Mouse (Mus musculus) left cerebral cortex, postnatal 4 days (tissue): ENCODE measurements around the gene Slc25a16. TPM values are rescaled to one million over a fixed set of nuclear protein-coding genes. Genes with fewer than 3 reads are reported as not detected.

Source experiments
- DNase-seq: peaks from one replicate; pipeline ENCODE4 v3.0.0-alpha.2; 2022
- intact Hi-C: fragments of 180-260 bp; cut with DNase I; formaldehyde crosslinking; loops from one replicate; pipeline ENCODE4 v1.15.1; 2025
- total RNA-seq, 2 experiments: library from RNA; stranded (reverse); gene quantifications; 2 replicates each; pipeline ENCODE4 v1.2.3; 2021

The Slc25a16 gene
- total RNA-seq, 2 experiments from 2014 or later = 22.1 to 22.6 TPM

- no peak for DNase-seq
- intact Hi-C loops = no loop called here
These were observed 70.2 kb downstream of the Slc25a16 start for GRCm38 (mm10) chr10:62990636-62991035.

GRCm38 (mm10) chr10:62993991-62994390 is 73.6 kb downstream of the Slc25a16 start:
- intact Hi-C loops = no loop called here
- DNase-seq = no peak

Other genes starting within 250 kb of the Slc25a16 start
- gene Stox1, start 194.5 kb upstream of the Slc25a16 start, total RNA-seq = 1 to 10 TPM; 5.4 to 5.6 TPM
- gene Ccar1, start 128.3 kb upstream of the Slc25a16 start, total RNA-seq = 10 to 100 TPM; 88.1 to 90.3 TPM
- gene Tet1, start 11.6 kb upstream of the Slc25a16 start, total RNA-seq = 10 to 100 TPM; 52.4 to 53.9 TPM
- gene Dna2, start 26.4 kb downstream of the Slc25a16 start, total RNA-seq = 1 to 10 TPM; 3.3 to 4.0 TPM
- gene Rufy2, start 59.6 kb downstream of the Slc25a16 start, total RNA-seq = 10 to 100 TPM; 87.8 to 96.1 TPM
- 10 to 100 TPM; 62.6 to 68.1 TPM for gene Hnrnph3, start 103.6 kb downstream of the Slc25a16 start, total RNA-seq
- gene Pbld2, start 103.7 kb downstream of the Slc25a16 start, total RNA-seq = 1 to 10 TPM; 1.8 to 3.2 TPM
- under 1 TPM in 1 of 2 experiments, not detected in 1; 0.24 TPM for gene Pbld1, start 139.5 kb downstream of the Slc25a16 start, total RNA-seq
- 1 to 10 TPM; 1.0 to 1.3 TPM for gene Atoh7, start 179.0 kb downstream of the Slc25a16 start, total RNA-seq